Mouse (Mus musculus) stomach, embryonic 15.5 days (tissue): ENCODE measurements around the gene Iqch. TPM values are rescaled to one million over a fixed set of nuclear protein-coding genes. Genes with fewer than 3 reads are reported as not detected.

Source experiments
- ATAC-seq: fragments of 200-750 bp; cut with Nextera tagmentation; 2 replicates; pipeline ENCODE4 v1.8.0; 2017; ENCODE audit warnings: low read depth, moderate number of reproducible peaks, moderate TSS enrichment; ENCODE audit not compliant: insufficient read depth, low FRiP score
- H3K27ac ChIP-seq: fragments of 300-500 bp; sonication (generic); 2 replicates; pipeline ENCODE4 v1.5.1; 2015; ENCODE audit warnings: mild to moderate bottlenecking, inconsistent platforms
- H3K27me3 ChIP-seq: fragments of 300-500 bp; sonication (generic); replicated peaks from 2 replicates; pipeline ENCODE4 v1.6.1; 2015; ENCODE audit warnings: inconsistent platforms
- H3K36me3 ChIP-seq: fragments of 300-500 bp; sonication (generic); 2 replicates; pipeline ENCODE4 v1.6.1; 2015; ENCODE audit warnings: inconsistent platforms
- H3K4me1 ChIP-seq: fragments of 300-500 bp; sonication (generic); 2 replicates; pipeline ENCODE4 v1.6.1; 2015; ENCODE audit warnings: inconsistent platforms
- H3K4me2 ChIP-seq: fragments of 300-500 bp; sonication (generic); 2 replicates; pipeline ENCODE4 v1.6.1; 2015; ENCODE audit warnings: mild to moderate bottlenecking, inconsistent platforms
- H3K4me3 ChIP-seq: fragments of 300-500 bp; sonication (generic); replicated peaks from 2 replicates; pipeline ENCODE4 v1.5.1; 2015; ENCODE audit warnings: inconsistent platforms
- H3K9ac ChIP-seq: fragments of 300-500 bp; sonication (generic); 2 replicates; pipeline ENCODE4 v1.6.1; 2015; ENCODE audit warnings: inconsistent platforms
- H3K9me3 ChIP-seq: fragments of 300-500 bp; sonication (generic); 2 replicates; pipeline ENCODE4 v1.6.1; 2016; ENCODE audit warnings: inconsistent platforms
- WGBS: fragments of 180-500 bp; shearing (Covaris S2); methylation state at CpG from one replicate; pipeline ENCODE4 v1.1.7; 2015; 5-methylcytosine and 5-hydroxymethylcytosine counted together
- polyA plus RNA-seq: library from polyadenylated mRNA; unstranded; fragments of >200 nt; fragmentation: Nextera tagmentation; extraction: Ambion mirVana; gene quantifications from 2 replicates; pipeline ENCODE4 v1.2.1, GENCODE M21; 2015

Iqch gene
- polyA plus RNA-seq, 1 experiment from 2014 or later: 0.12 TPM

GRCm38 (mm10) chr9:63507110-63507509 is 95.2 kb downstream of the Iqch start:
- no peak overlapping the region for H3K27ac ChIP-seq
- whole genome bisulfite sequencing: 71% methylated on average over 8 of the region's 8 CpGs
- H3K27me3 ChIP-seq: no peaks in the 10 kb centered on the region
- no peak overlapping the region for H3K4me2 ChIP-seq
- ATAC-seq: no peak
- H3K9ac ChIP-seq: no peak overlapping the region
- H3K4me1 ChIP-seq: no peaks in the 10 kb centered on the region
- no peak overlapping the region for H3K4me3 ChIP-seq
- no peaks in the 10 kb centered on the region for H3K36me3 ChIP-seq
- H3K9me3 ChIP-seq: no peaks in the 10 kb centered on the region

- Histone ChIP-seq H3K36me3 (no peaks in the 10 kb centered on the region), H3K9ac (no peak overlapping the region), H3K4me1 (no peaks in the 10 kb centered on the region), H3K27me3 (no peaks in the 10 kb centered on the region), H3K27ac (no peak overlapping the region), H3K4me2 (no peak overlapping the region), H3K4me3 (no peak overlapping the region), H3K9me3 (no peaks in the 10 kb centered on the region)
- 67% methylated on average over 2 of the region's 2 CpGs for WGBS
- no peak for ATAC-seq
Measured at GRCm38 (mm10) chr9:63503890-63504289, 98.4 kb downstream of the Iqch start.

GRCm38 (mm10) chr9:63501516-63501915 is 100.8 kb downstream of the Iqch start:
- ATAC-seq: no peak
- Histone ChIP-seq H3K9me3 (no peaks in the 10 kb centered on the region), H3K9ac (no peak overlapping the region), H3K4me2 (no peak overlapping the region), H3K4me3 (no peak overlapping the region), H3K4me1 (no peaks in the 10 kb centered on the region), H3K36me3 (no peaks in the 10 kb centered on the region), H3K27ac (no peak overlapping the region), H3K27me3 (no peaks in the 10 kb centered on the region)
- 86% methylated on average over 1 of the region's 1 CpGs for WGBS

GRCm38 (mm10) chr9:63499912-63500311 is 102.4 kb downstream of the Iqch start:
- H3K27me3 ChIP-seq: no peaks in the 10 kb centered on the region
- H3K4me1 ChIP-seq: no peaks in the 10 kb centered on the region
- H3K4me2 ChIP-seq: no peak overlapping the region
- no peak overlapping the region for H3K9ac ChIP-seq
- whole genome bisulfite sequencing: 80% methylated on average over 8 of the region's 8 CpGs
- H3K9me3 ChIP-seq: no peaks in the 10 kb centered on the region
- no peak overlapping the region for H3K27ac ChIP-seq
- no peaks in the 10 kb centered on the region for H3K36me3 ChIP-seq
- H3K4me3 ChIP-seq: no peak overlapping the region
- no peak for ATAC-seq

GRCm38 (mm10) chr9:63495786-63496185 is 106.5 kb downstream of the Iqch start:
- ATAC-seq: no peak
- Histone ChIP-seq H3K4me2 (no peak overlapping the region), H3K36me3 (no peaks in the 10 kb centered on the region), H3K27ac (no peak overlapping the region), H3K9me3 (no peaks in the 10 kb centered on the region), H3K4me3 (no peak overlapping the region), H3K9ac (no peak overlapping the region), H3K4me1 (no peaks in the 10 kb centered on the region), H3K27me3 (no peaks in the 10 kb centered on the region)
- 80% methylated on average over 2 of the region's 2 CpGs for WGBS

GRCm38 (mm10) chr9:63493746-63494145 is 108.5 kb downstream of the Iqch start:
- no peak overlapping the region for H3K4me3 ChIP-seq
- H3K4me1 ChIP-seq: no peaks in the 10 kb centered on the region
- no peak overlapping the region for H3K4me2 ChIP-seq
- ATAC-seq: no peak
- 93% methylated on average over 4 of the region's 4 CpGs for WGBS
- H3K9ac ChIP-seq: no peak overlapping the region
- no peaks in the 10 kb centered on the region for H3K27me3 ChIP-seq
- H3K27ac ChIP-seq: no peak overlapping the region
- no peaks in the 10 kb centered on the region for H3K36me3 ChIP-seq
- H3K9me3 ChIP-seq: no peaks in the 10 kb centered on the region

GRCm38 (mm10) chr9:63492291-63492690 is 110.0 kb downstream of the Iqch start:
- ATAC-seq: no peak
- Histone ChIP-seq H3K9ac (no peak overlapping the region), H3K4me2 (no peak overlapping the region), H3K4me3 (no peak overlapping the region), H3K27ac (no peak overlapping the region), H3K9me3 (no peaks in the 10 kb centered on the region), H3K4me1 (no peaks in the 10 kb centered on the region), H3K27me3 (no peaks in the 10 kb centered on the region), H3K36me3 (no peaks in the 10 kb centered on the region)
- WGBS: 22% methylated on average over 9 of the region's 9 CpGs

- H3K9ac ChIP-seq: no peak overlapping the region
- H3K4me2 ChIP-seq: no peak overlapping the region
- H3K36me3 ChIP-seq: no peaks in the 10 kb centered on the region
- ATAC-seq: no peak
- H3K4me3 ChIP-seq: no peak overlapping the region
- H3K4me1 ChIP-seq: no peaks in the 10 kb centered on the region
- 74% methylated on average over 12 of the region's 12 CpGs for WGBS
- H3K27ac ChIP-seq: no peak overlapping the region
- H3K9me3 ChIP-seq: no peaks in the 10 kb centered on the region
- H3K27me3 ChIP-seq: no peaks in the 10 kb centered on the region
Measured at GRCm38 (mm10) chr9:63490521-63491307, 111.6 kb downstream of the Iqch start.

- no peak overlapping the region for H3K9ac ChIP-seq
- H3K27ac ChIP-seq: no peak overlapping the region
- no peaks in the 10 kb centered on the region for H3K27me3 ChIP-seq
- H3K36me3 ChIP-seq: no peaks in the 10 kb centered on the region
- no peak overlapping the region for H3K4me2 ChIP-seq
- H3K9me3 ChIP-seq: no peaks in the 10 kb centered on the region
- WGBS: 60% methylated on average over 6 of the region's 6 CpGs
- no peak overlapping the region for H3K4me3 ChIP-seq
- H3K4me1 ChIP-seq: no peaks in the 10 kb centered on the region
- no peak for ATAC-seq
Measured at GRCm38 (mm10) chr9:63489156-63489555, 113.1 kb downstream of the Iqch start.

GRCm38 (mm10) chr9:63465561-63465960 is 136.7 kb downstream of the Iqch start:
- WGBS: 66% methylated on average over 3 of the region's 3 CpGs
- Histone ChIP-seq H3K4me3 (no peak overlapping the region), H3K4me2 (no peak overlapping the region), H3K27me3 (no peaks in the 10 kb centered on the region), H3K4me1 (no peaks in the 10 kb centered on the region), H3K9ac (no peak overlapping the region), H3K9me3 (no peaks in the 10 kb centered on the region), H3K36me3 (no peaks in the 10 kb centered on the region), H3K27ac (no peak overlapping the region)
- peak; percentile 63; the same call in 1 of the 2 replicates for ATAC-seq

- Histone ChIP-seq H3K4me2 (no peak overlapping the region), H3K9me3 (no peaks in the 10 kb centered on the region), H3K27me3 (no peaks in the 10 kb centered on the region), H3K4me1 (no peaks in the 10 kb centered on the region), H3K27ac (no peak overlapping the region), H3K9ac (no peak overlapping the region), H3K4me3 (no peak overlapping the region), H3K36me3 (no peaks in the 10 kb centered on the region)
- WGBS: 58% methylated on average over 2 of the region's 2 CpGs
- ATAC-seq: no peak
Measured at GRCm38 (mm10) chr9:63462296-63462695, 140.0 kb downstream of the Iqch start.

- Histone ChIP-seq H3K9me3 (no peaks in the 10 kb centered on the region), H3K27me3 (no peaks in the 10 kb centered on the region), H3K36me3 (no peaks in the 10 kb centered on the region), H3K4me1 (no peaks in the 10 kb centered on the region), H3K4me3 (no peak overlapping the region), H3K4me2 (no peak overlapping the region), H3K27ac (no peak overlapping the region), H3K9ac (no peak overlapping the region)
- ATAC-seq: no peak
Measured at GRCm38 (mm10) chr9:63456401-63456800, 145.9 kb downstream of the Iqch start.

- ATAC-seq: no peak
- Histone ChIP-seq H3K36me3 (no peaks in the 10 kb centered on the region), H3K9ac (no peak overlapping the region), H3K27ac (no peak overlapping the region), H3K4me1 (no peaks in the 10 kb centered on the region), H3K9me3 (no peaks in the 10 kb centered on the region), H3K4me3 (no peak overlapping the region), H3K27me3 (no peaks in the 10 kb centered on the region), H3K4me2 (no peak overlapping the region)
- WGBS: 82% methylated on average over 5 of the region's 5 CpGs
Measured at GRCm38 (mm10) chr9:63454341-63454740, 148.0 kb downstream of the Iqch start.
